Mouse (Mus musculus): ENCODE measurements at regions not wholly inside any gene's neighbourhood (a gene's known extent, or its start where the extent isn't known, plus 50 kb on each side); places are given as distances from the start of the nearest gene placed in this dataset.
"Not testable (repeated sequence)": the region's sequence is repeated elsewhere in the genome, so short reads cannot be mapped to it uniquely, and the experiment has no call there.

DNA sequence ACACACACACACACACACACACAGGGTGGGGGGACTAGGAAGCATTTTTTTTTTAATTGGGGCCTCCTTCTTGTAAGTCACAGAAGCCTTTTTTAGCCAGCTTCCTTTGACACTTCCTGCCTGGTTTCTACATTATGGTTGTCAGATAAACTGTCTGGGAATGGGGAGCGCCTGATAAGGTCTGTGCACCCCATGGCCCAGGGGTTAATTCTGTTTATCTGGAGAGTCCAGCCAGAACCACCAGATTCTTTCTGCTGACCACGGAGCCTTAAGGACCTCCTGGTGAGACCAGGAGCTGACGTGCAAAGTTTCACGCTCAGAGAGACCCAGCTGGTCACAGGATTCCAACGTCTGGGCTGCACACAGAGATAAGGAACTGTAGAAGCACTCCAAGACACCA is 153.4 kb downstream of the Cand1 start:
- Histone ChIP-seq H3K9ac (ENCODE audit: low read depth, low read length) (no peak overlapping the region), H3K4me2 (peak overlapping the region; percentile 27; the same call in 1 of the 2 replicates), H3K27me3 (replicated peaks; ENCODE audit: control insufficient read depth, insufficient read depth, low read length) (no peaks in the 10 kb centered on the region), H3K27ac (ENCODE audit: low read depth, low read length) (peak overlapping the region; percentile 80), H3K4me1 (replicated peaks; ENCODE audit: control insufficient read depth, insufficient read depth, low read length) (peaks cover 22% of the 10 kb centered on the region), H3K36me3 (ENCODE audit: control insufficient read depth, insufficient read depth, low read length) (no peaks in the 10 kb centered on the region), H3K9me3 (ENCODE audit: control insufficient read depth, low read length) (no peaks in the 10 kb centered on the region), H3K4me3 (ENCODE audit: low read depth, low read length) (no peak overlapping the region)
- 12% methylated on average over 5 of the region's 5 CpGs for WGBS
- DNase-seq (ENCODE audit: low spot score) (peak; percentile 64), ATAC-seq (replicated peaks; ENCODE audit: low FRiP score) (peak; percentile 90)

DNA sequence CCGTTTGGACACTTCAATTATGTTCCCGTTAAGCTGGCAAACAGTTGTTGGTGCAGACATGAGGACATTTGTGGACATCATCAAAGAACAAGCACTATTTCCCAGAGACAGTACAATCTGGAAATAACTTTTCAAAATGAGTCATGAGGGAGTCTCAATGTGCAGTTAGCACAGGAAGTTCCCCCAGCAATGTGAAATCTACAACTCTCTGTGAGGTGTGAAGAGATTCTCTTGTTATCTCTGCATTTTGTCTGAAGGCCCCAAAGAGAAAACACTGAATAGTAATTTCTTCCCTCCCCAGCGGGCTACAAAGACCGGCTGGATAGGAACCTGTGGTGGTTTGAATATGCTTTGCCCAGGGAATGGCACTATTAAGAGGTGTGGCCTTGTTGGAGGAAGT is 156.4 kb downstream of the Cand1 start:
- WGBS: 67% methylated on average over 4 of the region's 4 CpGs
- H3K4me3 ChIP-seq (ENCODE audit: low read depth, low read length): no peak overlapping the region
- no peak overlapping the region for H3K27ac ChIP-seq (ENCODE audit: low read depth, low read length)
- H3K27me3 ChIP-seq (replicated peaks; ENCODE audit: control insufficient read depth, insufficient read depth, low read length): no peaks in the 10 kb centered on the region
- no peaks in the 10 kb centered on the region for H3K36me3 ChIP-seq (ENCODE audit: control insufficient read depth, insufficient read depth, low read length)
- H3K9me3 ChIP-seq (ENCODE audit: control insufficient read depth, low read length): no peaks in the 10 kb centered on the region
- ATAC-seq (replicated peaks; ENCODE audit: low FRiP score) (no peak), DNase-seq (ENCODE audit: low spot score) (no peak)
- no peak overlapping the region for H3K9ac ChIP-seq (ENCODE audit: low read depth, low read length)
- no peak overlapping the region for H3K4me2 ChIP-seq
- peaks cover 28% of the 10 kb centered on the region for H3K4me1 ChIP-seq (replicated peaks; ENCODE audit: control insufficient read depth, insufficient read depth, low read length)

GRCm38 (mm10) chr10:119082861-119083260 is 157.0 kb downstream of the Cand1 start:
- no peak for ATAC-seq (replicated peaks; ENCODE audit: low FRiP score)
- DNase-seq (ENCODE audit: low spot score): no peak
- Histone ChIP-seq H3K27ac (ENCODE audit: low read depth, low read length) (no peak overlapping the region), H3K27me3 (replicated peaks; ENCODE audit: control insufficient read depth, insufficient read depth, low read length) (no peaks in the 10 kb centered on the region), H3K9me3 (ENCODE audit: control insufficient read depth, low read length) (no peaks in the 10 kb centered on the region), H3K4me2 (no peak overlapping the region), H3K4me1 (replicated peaks; ENCODE audit: control insufficient read depth, insufficient read depth, low read length) (peaks cover 28% of the 10 kb centered on the region), H3K4me3 (ENCODE audit: low read depth, low read length) (no peak overlapping the region), H3K36me3 (ENCODE audit: control insufficient read depth, insufficient read depth, low read length) (no peaks in the 10 kb centered on the region), H3K9ac (ENCODE audit: low read depth, low read length) (no peak overlapping the region)
- WGBS: 86% methylated on average over 2 of the region's 2 CpGs

DNA sequence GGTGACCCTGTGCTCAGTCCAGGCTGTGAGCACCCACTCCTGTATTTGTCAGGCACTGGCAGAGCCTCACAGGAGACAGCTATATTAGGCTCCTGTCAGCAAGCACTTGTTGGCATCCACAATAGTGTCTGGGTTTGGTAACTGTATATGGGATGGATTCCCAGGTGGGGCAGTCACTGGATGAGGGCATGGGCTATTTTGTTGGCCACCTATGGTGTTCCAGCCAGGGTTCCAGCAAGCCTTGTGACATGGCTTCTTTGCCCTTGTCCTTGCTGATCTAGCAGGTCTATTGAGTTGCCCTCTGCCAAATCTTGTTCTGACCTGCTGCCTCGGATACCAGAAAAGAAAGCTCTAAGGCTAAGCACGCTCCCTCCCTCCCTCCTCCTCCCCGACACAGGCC is 158.1 kb downstream of the Cand1 start:
- not testable (repeated sequence) for H3K9me3 ChIP-seq (ENCODE audit: control insufficient read depth, low read length); H3K27me3 ChIP-seq (replicated peaks; ENCODE audit: control insufficient read depth, insufficient read depth, low read length); H3K9ac ChIP-seq (ENCODE audit: low read depth, low read length); H3K36me3 ChIP-seq (ENCODE audit: control insufficient read depth, insufficient read depth, low read length); DNase-seq (ENCODE audit: low spot score); ATAC-seq (replicated peaks; ENCODE audit: low FRiP score); H3K4me3 ChIP-seq (ENCODE audit: low read depth, low read length); H3K4me2 ChIP-seq; H3K27ac ChIP-seq (ENCODE audit: low read depth, low read length)
- peaks cover 23% of the 10 kb centered on the region for H3K4me1 ChIP-seq (replicated peaks; ENCODE audit: control insufficient read depth, insufficient read depth, low read length)
- WGBS: 89% methylated on average over 3 of the region's 3 CpGs

GRCm38 (mm10) chr10:119076100-119076566 is 163.7 kb downstream of the Cand1 start:
- DNase-seq (ENCODE audit: low spot score): peak; percentile 43
- no peaks in the 10 kb centered on the region for H3K36me3 ChIP-seq (ENCODE audit: control insufficient read depth, insufficient read depth, low read length)

DNA sequence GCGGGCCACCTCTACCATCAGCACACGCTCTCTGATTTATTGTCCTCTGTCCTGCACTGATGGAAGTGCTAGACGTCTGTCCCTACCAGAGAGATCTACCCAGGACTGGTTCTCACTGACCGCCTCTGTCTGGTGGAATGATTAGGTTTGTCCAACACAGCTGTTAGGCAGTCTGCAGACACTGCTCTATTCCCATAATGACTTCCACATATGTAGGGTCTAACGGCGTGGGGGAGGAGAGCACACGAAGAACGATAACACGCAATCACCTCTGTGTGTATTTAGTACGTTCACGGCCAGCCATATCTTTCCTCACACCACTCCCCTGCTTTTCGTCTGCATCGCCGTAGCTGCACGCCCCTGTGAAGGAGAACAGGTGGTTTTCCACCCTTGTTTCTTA is 165.0 kb downstream of the Cand1 start:
- Histone ChIP-seq H3K27ac (ENCODE audit: low read depth, low read length) (no peak overlapping the region), H3K4me2 (0 out of 2 replicates have a peak overlapping the region, but pooled peaks have one; percentile 7), H3K4me1 (replicated peaks; ENCODE audit: control insufficient read depth, insufficient read depth, low read length) (peaks cover 7% of the 10 kb centered on the region), H3K36me3 (ENCODE audit: control insufficient read depth, insufficient read depth, low read length) (no peaks in the 10 kb centered on the region), H3K9me3 (ENCODE audit: control insufficient read depth, low read length) (no peaks in the 10 kb centered on the region), H3K4me3 (ENCODE audit: low read depth, low read length) (no peak overlapping the region), H3K27me3 (replicated peaks; ENCODE audit: control insufficient read depth, insufficient read depth, low read length) (no peaks in the 10 kb centered on the region), H3K9ac (ENCODE audit: low read depth, low read length) (no peak overlapping the region)
- 74% methylated on average over 15 of the region's 15 CpGs for WGBS
- ATAC-seq (replicated peaks; ENCODE audit: low FRiP score) (no peak), DNase-seq (ENCODE audit: low spot score) (no peak)

More at GRCm38 (mm10) chr10:119076100-119076566, 163.7 kb downstream of the Cand1 start:
- Histone ChIP-seq H3K4me1 (replicated peaks; ENCODE audit: control insufficient read depth, insufficient read depth, low read length) (peaks cover 7% of the 10 kb centered on the region), H3K9ac (ENCODE audit: low read depth, low read length) (no peak overlapping the region), H3K9me3 (ENCODE audit: control insufficient read depth, low read length) (no peaks in the 10 kb centered on the region), H3K4me2 (peak overlapping the region; percentile 24), H3K27ac (ENCODE audit: low read depth, low read length) (no peak overlapping the region), H3K27me3 (replicated peaks; ENCODE audit: control insufficient read depth, insufficient read depth, low read length) (no peaks in the 10 kb centered on the region), H3K4me3 (ENCODE audit: low read depth, low read length) (no peak overlapping the region)
- no peak; the same call in 1 of the 2 replicates for ATAC-seq (replicated peaks; ENCODE audit: low FRiP score)
- whole genome bisulfite sequencing: 42% methylated on average over 12 of the region's 12 CpGs

GRCm38 (mm10) chr10:119073991-119074390 is 165.9 kb downstream of the Cand1 start:
- H3K9ac ChIP-seq (ENCODE audit: low read depth, low read length): no peak overlapping the region
- no peaks in the 10 kb centered on the region for H3K9me3 ChIP-seq (ENCODE audit: control insufficient read depth, low read length)
- H3K4me1 ChIP-seq (replicated peaks; ENCODE audit: control insufficient read depth, insufficient read depth, low read length): peaks cover 5% of the 10 kb centered on the region
- no peak overlapping the region for H3K4me2 ChIP-seq
- H3K27ac ChIP-seq (ENCODE audit: low read depth, low read length): no peak overlapping the region
- ATAC-seq (replicated peaks; ENCODE audit: low FRiP score) (no peak), DNase-seq (ENCODE audit: low spot score) (no peak)
- H3K4me3 ChIP-seq (ENCODE audit: low read depth, low read length): no peak overlapping the region
- 86% methylated on average over 3 of the region's 3 CpGs for WGBS
- no peaks in the 10 kb centered on the region for H3K27me3 ChIP-seq (replicated peaks; ENCODE audit: control insufficient read depth, insufficient read depth, low read length)
- H3K36me3 ChIP-seq (ENCODE audit: control insufficient read depth, insufficient read depth, low read length): no peaks in the 10 kb centered on the region

GRCm38 (mm10) chr10:119069410-119069809 is 170.4 kb downstream of the Cand1 start:
- Histone ChIP-seq H3K27ac (ENCODE audit: low read depth, low read length) (no peak overlapping the region), H3K4me2 (no peak overlapping the region), H3K36me3 (ENCODE audit: control insufficient read depth, insufficient read depth, low read length) (no peaks in the 10 kb centered on the region), H3K27me3 (replicated peaks; ENCODE audit: control insufficient read depth, insufficient read depth, low read length) (no peaks in the 10 kb centered on the region), H3K4me1 (replicated peaks; ENCODE audit: control insufficient read depth, insufficient read depth, low read length) (peaks cover 9% of the 10 kb centered on the region), H3K9me3 (ENCODE audit: control insufficient read depth, low read length) (no peaks in the 10 kb centered on the region), H3K9ac (ENCODE audit: low read depth, low read length) (no peak overlapping the region), H3K4me3 (ENCODE audit: low read depth, low read length) (no peak overlapping the region)
- no peak for DNase-seq (ENCODE audit: low spot score)
- 49% methylated on average over 11 of the region's 11 CpGs for WGBS
- ATAC-seq (replicated peaks; ENCODE audit: low FRiP score): no peak

GRCm38 (mm10) chr10:119067838-119068237 is 172.0 kb downstream of the Cand1 start:
- Histone ChIP-seq H3K4me1 (replicated peaks; ENCODE audit: control insufficient read depth, insufficient read depth, low read length) (peaks cover 22% of the 10 kb centered on the region), H3K9me3 (ENCODE audit: control insufficient read depth, low read length) (no peaks in the 10 kb centered on the region), H3K36me3 (ENCODE audit: control insufficient read depth, insufficient read depth, low read length) (no peaks in the 10 kb centered on the region), H3K27ac (ENCODE audit: low read depth, low read length) (no peak overlapping the region), H3K27me3 (replicated peaks; ENCODE audit: control insufficient read depth, insufficient read depth, low read length) (no peaks in the 10 kb centered on the region), H3K4me3 (ENCODE audit: low read depth, low read length) (no peak overlapping the region), H3K9ac (ENCODE audit: low read depth, low read length) (no peak overlapping the region), H3K4me2 (no peak overlapping the region)
- 84% methylated on average over 6 of the region's 6 CpGs for WGBS
- DNase-seq (ENCODE audit: low spot score) (no peak), ATAC-seq (replicated peaks; ENCODE audit: low FRiP score) (no peak)
